Mouse (Mus musculus) embryonic fibroblast, embryonic 13.5 days (primary cell): Measurements from ENCODE around the gene Rabl3.

ENCODE experiments used
- CTCF ChIP-seq: IDR thresholded peaks from 2 replicates; pipeline ENCODE4 v1.5.1; 2011; ENCODE audit warnings: mild to moderate bottlenecking, control low read depth, low read length, moderate library complexity, borderline replicate concordance; ENCODE audit not compliant: insufficient read depth
- POLR2A ChIP-seq: IDR thresholded peaks from 2 replicates; pipeline ENCODE4 v1.6.1; 2011; ENCODE audit warnings: low read depth, mild to moderate bottlenecking, control low read depth, low read length, moderate library complexity

DNA sequence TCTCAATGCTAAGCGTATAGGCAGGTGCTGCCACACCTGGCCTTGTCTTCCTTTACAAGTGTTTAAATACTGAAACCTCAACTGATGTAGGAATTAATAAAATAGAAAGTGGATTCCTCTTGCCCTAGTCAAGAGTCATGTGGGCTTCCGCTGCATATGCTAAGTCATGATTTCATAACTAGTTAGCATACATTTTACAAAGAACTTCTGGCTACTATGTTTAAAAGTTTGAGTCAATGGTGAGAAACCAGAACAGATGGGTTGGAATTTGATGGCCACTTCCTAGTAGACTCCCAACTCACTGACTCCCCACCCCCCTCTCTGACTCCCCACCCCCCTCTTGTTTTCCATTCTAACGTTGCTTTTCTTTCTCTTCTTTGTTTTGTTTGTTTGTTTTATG is 59.6 kb downstream of the Rabl3 start:
- TF ChIP-seq POLR2A (no peak), CTCF (no peak)
